Mouse (Mus musculus): Measurements from ENCODE around the gene Itga2b.
A peak's percentile ranks its signal among the peaks of the same experiment; 100 is the strongest.

Gene Itga2b

DNA sequence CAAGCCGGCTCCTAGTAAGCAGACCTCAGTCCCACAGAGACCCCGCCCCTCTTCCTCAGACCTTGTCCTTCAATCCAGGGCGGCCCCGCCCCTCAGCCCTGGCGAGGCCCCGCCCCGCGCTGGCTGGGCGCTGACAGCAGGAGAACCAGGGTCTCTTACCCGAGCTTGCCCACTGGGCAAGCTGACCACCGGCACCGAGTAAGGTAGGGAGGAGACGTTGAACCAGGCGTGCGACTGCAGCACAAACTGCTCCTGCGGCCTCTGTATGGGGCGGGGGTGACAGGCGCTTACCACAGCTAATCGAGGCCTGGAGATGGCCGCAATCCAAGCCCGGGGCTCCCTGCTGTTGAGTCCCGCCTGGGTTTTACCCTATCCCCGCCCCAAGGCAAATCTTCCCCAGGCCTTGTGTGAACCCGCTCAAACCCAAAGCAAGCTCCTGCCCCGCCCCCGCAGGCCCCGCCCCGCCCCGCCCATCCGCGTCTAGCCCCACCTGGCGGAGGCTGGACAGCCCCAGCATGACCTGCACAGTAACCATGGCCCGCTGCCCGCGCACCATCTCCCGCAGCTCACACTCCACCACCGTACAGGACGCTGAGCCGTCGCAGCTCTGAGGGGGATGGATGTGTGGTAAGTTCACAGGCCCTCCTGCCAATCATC, 14.1 kb downstream of the Itga2b start:
- peak; percentile 41 for DNase-seq

- DNase-seq = no peak
Observed at GRCm38 (mm10) chr11:102453131-102453530, 16.8 kb downstream of the Itga2b start.

DNA sequence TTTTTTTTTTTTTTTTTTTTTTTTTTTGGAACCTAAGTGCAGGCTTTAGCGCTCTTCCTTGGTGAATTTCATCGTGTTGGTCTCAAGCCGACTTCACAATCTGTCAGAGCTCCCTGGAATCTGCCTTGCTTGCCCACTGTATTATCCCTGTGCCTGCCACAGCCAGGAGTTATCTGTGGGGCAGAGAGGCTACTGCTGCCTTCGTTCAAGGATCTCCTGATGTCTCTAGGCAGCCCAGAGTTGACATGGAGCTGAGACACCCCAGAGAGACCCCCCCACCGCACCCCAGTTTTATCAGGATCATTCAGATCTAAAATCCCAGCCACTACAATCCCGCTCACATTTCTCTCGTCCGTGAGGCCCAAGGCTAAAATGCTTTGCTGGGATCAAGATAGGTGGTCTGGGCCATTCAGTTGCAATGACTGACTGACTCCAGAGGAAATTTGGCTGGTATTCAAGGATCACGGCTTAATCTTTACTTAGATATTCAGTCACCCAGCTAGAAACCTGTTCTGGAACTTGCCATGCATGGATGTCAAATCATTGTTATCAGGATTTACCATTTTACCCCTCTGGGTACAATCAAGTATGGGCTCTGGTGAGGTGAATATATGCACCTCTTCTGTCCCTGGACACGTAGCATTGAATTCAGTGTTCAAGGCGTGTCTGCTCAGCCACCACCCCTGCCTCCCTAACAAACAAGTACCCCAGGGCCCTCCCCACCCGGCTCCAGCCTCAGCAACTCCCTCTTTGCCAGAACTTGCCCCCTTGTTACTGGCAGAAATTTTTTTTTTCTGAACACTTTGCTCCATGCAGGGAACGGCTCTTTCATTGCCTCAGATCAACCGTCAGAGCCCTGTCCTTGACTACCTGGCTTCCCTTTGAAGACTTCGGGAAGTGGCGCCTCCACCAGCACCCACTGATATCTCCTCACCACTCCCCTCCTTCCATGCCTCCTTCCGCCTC, 20.6 kb downstream of the Itga2b start:
- DNase-seq = no peak

DNA sequence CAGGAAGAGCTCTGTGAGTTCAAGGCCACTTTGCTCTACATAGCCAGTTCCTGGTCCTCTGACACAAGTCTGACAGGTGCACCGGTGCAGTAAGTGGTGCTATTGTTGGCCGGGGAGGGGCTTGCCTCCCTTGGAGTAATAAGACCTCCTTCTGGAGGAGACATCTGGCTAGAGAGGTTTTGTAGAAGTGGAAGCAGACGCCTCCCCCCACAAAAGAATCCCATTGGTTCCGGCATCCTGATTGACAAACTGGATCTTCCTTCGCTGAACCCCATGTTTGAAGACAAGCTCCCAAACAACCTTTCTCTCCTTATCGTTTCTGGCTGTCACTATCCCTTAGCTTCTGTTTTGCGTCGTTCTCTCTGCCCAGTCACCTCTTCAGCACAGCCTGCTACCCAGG, 21.6 kb downstream of the Itga2b start:
- DNase-seq = no peak

DNA sequence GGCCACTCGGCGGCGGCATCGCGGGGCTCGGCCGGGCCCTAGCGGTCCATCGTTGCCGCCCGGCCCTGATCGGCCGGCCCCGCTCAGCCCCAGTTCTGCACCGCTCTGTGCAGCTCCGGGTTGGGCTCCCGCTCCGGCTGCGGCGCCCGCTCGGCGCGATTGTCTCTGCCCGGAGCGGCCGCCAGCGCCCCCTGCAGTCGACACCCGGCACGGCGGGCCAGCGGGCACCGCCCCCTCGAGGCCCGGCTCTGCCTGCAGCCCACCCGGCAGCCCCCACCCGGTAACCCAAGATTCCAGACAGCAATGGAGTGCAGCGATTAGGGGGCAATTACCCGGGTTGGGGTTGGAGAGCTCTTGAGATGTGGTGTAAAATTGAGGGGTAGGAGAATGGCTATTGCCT, 22.4 kb downstream of the Itga2b start, which contains the start of gene Fam171a2:
Gene Fam171a2 (minus strand): TSS at position 186 of the 400 bp plus-strand sequence.
- DNase-seq = peak; percentile 84

GRCm38 (mm10) chr11:102446581-102447461, 23.1 kb downstream of the Itga2b start:
- peak; percentile 15 for DNase-seq

- DNase-seq = no peak
Observed at GRCm38 (mm10) chr11:102445891-102446361, 24.0 kb downstream of the Itga2b start.

GRCm38 (mm10) chr11:102445264-102445890, 24.5 kb downstream of the Itga2b start:
- DNase-seq = no peak

- DNase-seq = no peak
Observed at GRCm38 (mm10) chr11:102444781-102445180, 25.1 kb downstream of the Itga2b start.

GRCm38 (mm10) chr11:102444321-102444720, 25.6 kb downstream of the Itga2b start:
- DNase-seq = no peak

DNA sequence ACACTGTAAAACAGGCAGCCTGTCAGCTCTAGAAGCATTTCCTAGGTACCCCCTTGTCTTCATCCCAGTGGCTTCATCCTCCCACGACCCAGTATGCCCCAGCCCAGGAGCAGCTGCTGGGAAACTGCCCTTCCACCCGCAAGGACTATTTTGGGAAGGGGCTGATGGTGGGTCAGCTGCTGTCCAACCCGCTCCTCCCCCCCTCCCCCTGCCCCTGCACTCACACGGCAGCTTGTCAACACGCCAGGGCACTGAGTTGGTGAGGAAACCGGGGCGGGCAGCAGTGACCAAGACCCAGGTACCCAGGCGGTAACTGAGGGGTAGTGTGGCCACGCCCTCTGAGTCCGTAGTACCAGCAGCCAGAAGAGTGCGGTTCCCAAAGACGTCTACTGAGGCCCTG, 26.2 kb downstream of the Itga2b start:
- DNase-seq = no peak

GRCm38 (mm10) chr11:102442089-102442488, 27.8 kb downstream of the Itga2b start:
- no peak for DNase-seq

DNA sequence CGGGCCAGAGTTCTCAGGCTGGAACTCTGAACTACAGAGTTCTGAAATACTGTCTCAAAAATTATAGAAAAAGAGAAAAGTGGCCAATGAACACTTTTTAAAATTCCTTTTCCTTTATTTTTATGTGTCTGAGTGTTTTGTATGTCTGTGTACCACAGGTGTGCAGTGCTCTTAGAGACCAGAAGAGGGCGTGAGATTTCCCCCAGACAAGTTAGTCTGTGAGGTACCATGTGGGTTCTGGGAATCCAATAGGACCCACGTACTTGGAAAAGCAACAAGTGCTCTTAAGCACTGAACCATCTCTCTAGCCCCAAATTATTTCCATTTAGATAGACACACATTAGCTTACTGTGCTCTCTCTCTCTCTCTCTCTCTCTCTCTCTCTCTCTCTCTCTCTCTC, 28.5 kb downstream of the Itga2b start:
- no peak for DNase-seq

GRCm38 (mm10) chr11:102440255-102440654, 29.7 kb downstream of the Itga2b start:
- no peak for DNase-seq

- no peak for DNase-seq
Observed at GRCm38 (mm10) chr11:102439093-102440082, 30.5 kb downstream of the Itga2b start.

GRCm38 (mm10) chr11:102438212-102439092, 31.5 kb downstream of the Itga2b start:
- peak; percentile 66 for DNase-seq

DNA sequence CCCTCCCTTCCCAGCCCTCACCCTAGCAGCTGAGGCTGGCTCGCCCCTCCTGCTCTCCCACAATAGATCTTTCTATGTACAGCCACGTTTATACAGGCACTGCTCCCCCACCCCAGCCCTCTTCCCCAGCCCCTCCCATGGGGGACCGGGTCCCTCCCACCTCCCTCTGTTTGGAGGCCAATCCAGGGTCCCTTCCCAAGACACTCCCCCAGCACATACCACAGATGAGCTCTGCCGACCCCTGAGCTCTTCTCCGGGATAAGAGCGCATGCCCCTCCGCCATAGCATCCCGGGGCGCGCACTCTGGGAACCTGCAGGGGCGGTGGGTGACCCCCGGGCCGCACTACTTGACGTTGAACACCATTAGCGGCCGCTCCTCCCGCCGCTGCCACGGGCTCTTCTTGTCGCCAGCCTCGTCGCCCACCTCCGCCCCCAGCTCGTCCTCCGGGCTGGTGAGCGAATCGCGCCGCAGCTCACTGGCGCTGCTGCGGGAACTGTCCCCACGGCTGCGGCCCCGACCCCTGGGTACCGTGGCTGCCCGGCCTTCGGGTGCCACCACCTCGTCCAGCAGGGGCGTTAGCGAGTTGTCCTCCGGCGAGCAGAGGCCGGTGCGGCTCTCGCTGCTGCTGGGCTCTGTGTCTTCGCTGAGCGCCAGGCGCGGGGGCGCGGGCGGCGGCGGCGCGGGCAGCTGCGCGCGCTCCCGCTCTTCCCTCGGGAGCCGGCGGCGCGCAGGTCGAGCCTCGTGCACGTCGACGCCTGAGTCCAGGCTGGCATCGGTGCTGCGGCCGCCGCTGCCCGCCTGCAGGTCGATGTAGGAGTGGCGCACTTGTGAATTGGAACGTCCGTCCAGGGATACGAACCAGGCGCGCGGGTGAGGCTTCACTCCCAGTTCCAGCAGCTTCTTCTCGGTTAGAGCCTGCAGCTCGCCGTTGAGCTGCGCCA, 32.5 kb downstream of the Itga2b start:
- DNase-seq = no peak

- no peak for DNase-seq
Observed at GRCm38 (mm10) chr11:102436471-102436790, 33.5 kb downstream of the Itga2b start.

All from thymus, postnatal 25 days (tissue).